Mouse (Mus musculus): ENCODE data around the gene Adra2b.

The Adra2b gene

GRCm38 (mm10) chr2:127383881-127384280, 20.9 kb downstream of the Adra2b start:
- no peak for DNase-seq (ENCODE audit: low spot score)

GRCm38 (mm10) chr2:127387521-127387920, 24.5 kb downstream of the Adra2b start:
- DNase-seq (ENCODE audit: low spot score) = no peak

- peak; percentile 20 for DNase-seq (ENCODE audit: low spot score)
These were observed 27.3 kb downstream of the Adra2b start for GRCm38 (mm10) chr2:127390352-127390751.

GRCm38 (mm10) chr2:127390846-127391245, 27.8 kb downstream of the Adra2b start:
- DNase-seq (ENCODE audit: low spot score) = no peak

- DNase-seq (ENCODE audit: low spot score) = no peak
These were observed 28.3 kb downstream of the Adra2b start for GRCm38 (mm10) chr2:127391323-127391722.

GRCm38 (mm10) chr2:127394606-127395161, 31.7 kb downstream of the Adra2b start:
- no peak for DNase-seq (ENCODE audit: low spot score)

- DNase-seq (ENCODE audit: low spot score) = no peak
These were observed 35.7 kb downstream of the Adra2b start for GRCm38 (mm10) chr2:127398738-127399137.

- DNase-seq (ENCODE audit: low spot score) = no peak
These were observed 48.1 kb downstream of the Adra2b start for GRCm38 (mm10) chr2:127411126-127411525.

GRCm38 (mm10) chr2:127415806-127416205, 52.8 kb downstream of the Adra2b start:
- DNase-seq (ENCODE audit: low spot score) = no peak

GRCm38 (mm10) chr2:127416706-127417105, 53.7 kb downstream of the Adra2b start:
- DNase-seq (ENCODE audit: low spot score) = no peak

Data from ovary, adult 18-20 months (tissue).